Mouse (Mus musculus) CD4-positive helper T cell, adult 2 months (primary cell): ENCODE results near the gene Rpl11.
"Not testable (repeated sequence)": the region's sequence is repeated elsewhere in the genome, so short reads cannot be mapped to it uniquely, and the experiment has no call there.

Experiments used
- DNase-seq: peaks from one replicate; pipeline ENCODE4 v3.0.0-alpha.2; 2012; ENCODE audit warnings: low read depth, missing footprints, low spot score

Rpl11 gene

GRCm38 (mm10) chr4:136053247-136053596, at the start of gene Rpl11:
Gene Rpl11, minus strand, starts transcription at chr4:136053428.
- DNase-seq, result peak; percentile 95

GRCm38 (mm10) chr4:136101753-136102152, 48.5 kb upstream of the Rpl11 start:
- not testable (repeated sequence) for DNase-seq

GRCm38 (mm10) chr4:136100396-136101070, 47.3 kb upstream of the Rpl11 start:
- DNase-seq, result peak; percentile 82

GRCm38 (mm10) chr4:136098446-136098845, 45.2 kb upstream of the Rpl11 start:
- DNase-seq, result no peak

- DNase-seq, result no peak
These were observed 43.4 kb upstream of the Rpl11 start for GRCm38 (mm10) chr4:136096446-136097113.

- DNase-seq, result peak; percentile 81
These were observed 42.4 kb upstream of the Rpl11 start for GRCm38 (mm10) chr4:136095490-136096105.

- no peak for DNase-seq
These were observed 41.4 kb upstream of the Rpl11 start for GRCm38 (mm10) chr4:136094519-136095219.

GRCm38 (mm10) chr4:136092498-136092897, 39.3 kb upstream of the Rpl11 start:
- no peak for DNase-seq

GRCm38 (mm10) chr4:136091346-136091745, 38.1 kb upstream of the Rpl11 start:
- DNase-seq, result no peak

GRCm38 (mm10) chr4:136089748-136090583, 36.7 kb upstream of the Rpl11 start:
- peak; percentile 75 for DNase-seq

GRCm38 (mm10) chr4:136088971-136089747, 35.9 kb upstream of the Rpl11 start:
- peak; percentile 82 for DNase-seq

GRCm38 (mm10) chr4:136088364-136088763, 35.1 kb upstream of the Rpl11 start:
- DNase-seq, result no peak

GRCm38 (mm10) chr4:136087261-136087660, 34.0 kb upstream of the Rpl11 start:
- DNase-seq, result peak; percentile 41

- DNase-seq, result no peak
These were observed 31.6 kb upstream of the Rpl11 start for GRCm38 (mm10) chr4:136084840-136085239.

- DNase-seq, result no peak
These were observed 30.3 kb upstream of the Rpl11 start for GRCm38 (mm10) chr4:136083269-136084105.

- peak; percentile 88 for DNase-seq
These were observed 28.5 kb upstream of the Rpl11 start for GRCm38 (mm10) chr4:136081729-136082128.

- DNase-seq, result no peak
These were observed 25.4 kb upstream of the Rpl11 start for GRCm38 (mm10) chr4:136078649-136079048.

GRCm38 (mm10) chr4:136076776-136077538, 23.7 kb upstream of the Rpl11 start:
- no peak for DNase-seq

- DNase-seq, result peak; percentile 83
These were observed 18.0 kb upstream of the Rpl11 start for GRCm38 (mm10) chr4:136071178-136071714.
